Comparison of ENCODE assay signal across 31 mouse cellular contexts in genomic region chr3:105908976-105909375, GRCm38 (mm10). TPM values are rescaled to one million over a fixed set of nuclear protein-coding genes. Genes with fewer than 3 reads are reported as not detected.
"Had no signal": no experiment of that assay in that cellular context is flagged by ENCODE, and none has a peak within 500 bp of the region (broad histone marks: within the 10 kb centered on the region; RNA-seq: fewer than 3 reads in every experiment).

No protein-coding gene starts in this region.

- DNase-seq: forebrain, postnatal 0 days; gastrocnemius, postnatal 14 days; gastrocnemius, postnatal 36 days; heart, adult 18-20 months; heart, postnatal 14 days; heart, postnatal 36 days; kidney, adult 11 months; kidney, adult 2 months; kidney, adult 9 months; kidney, postnatal 14 days; kidney, postnatal 36 days; layer of hippocampus, adult 9-11 months; layer of hippocampus, postnatal 36 days; left cerebral cortex, postnatal 4 days; liver, embryonic 13.5 days had no signal

- ATAC-seq: forebrain, postnatal 0 days; hindbrain, postnatal 0 days; intestine, embryonic 15.5 days had no signal

- H3K27ac ChIP-seq: hindbrain, embryonic 13.5 days; hindbrain, embryonic 15.5 days; hindbrain, postnatal 0 days; intestine, embryonic 15.5 days; kidney, embryonic 15.5 days; kidney, postnatal 0 days; limb, embryonic 13.5 days; limb, embryonic 15.5 days; liver, embryonic 13.5 days; liver, embryonic 15.5 days had no signal

- H3K27me3 ChIP-seq: hindbrain, embryonic 13.5 days; hindbrain, embryonic 15.5 days; intestine, embryonic 15.5 days; kidney, embryonic 15.5 days; limb, embryonic 13.5 days; limb, embryonic 15.5 days; liver, embryonic 13.5 days had no signal

- H3K4me1 ChIP-seq: hindbrain, embryonic 13.5 days; hindbrain, embryonic 15.5 days; intestine, embryonic 15.5 days; limb, embryonic 13.5 days; limb, embryonic 15.5 days had no signal

- H3K4me3 ChIP-seq: heart, embryonic 12.5 days; hindbrain, embryonic 13.5 days; hindbrain, embryonic 15.5 days; intestine, embryonic 15.5 days; kidney, embryonic 15.5 days; limb, embryonic 13.5 days; limb, embryonic 15.5 days; liver, embryonic 13.5 days; liver, embryonic 15.5 days had no signal

- H3K4me2 ChIP-seq: heart, embryonic 12.5 days; hindbrain, embryonic 13.5 days; hindbrain, embryonic 15.5 days; intestine, embryonic 15.5 days; kidney, embryonic 15.5 days; limb, embryonic 13.5 days; limb, embryonic 15.5 days; liver, embryonic 13.5 days; liver, embryonic 15.5 days had no signal

- H3K36me3 ChIP-seq: heart, embryonic 12.5 days; hindbrain, embryonic 13.5 days; hindbrain, embryonic 15.5 days; intestine, embryonic 15.5 days; kidney, embryonic 15.5 days; limb, embryonic 13.5 days; limb, embryonic 15.5 days; liver, embryonic 13.5 days; liver, embryonic 15.5 days had no signal

- H3K9me3 ChIP-seq: heart, embryonic 12.5 days; hindbrain, embryonic 13.5 days; hindbrain, embryonic 15.5 days; intestine, embryonic 15.5 days; kidney, embryonic 15.5 days; limb, embryonic 13.5 days; limb, embryonic 15.5 days; liver, embryonic 13.5 days; liver, embryonic 15.5 days had no signal

- H3K9ac ChIP-seq: forebrain, postnatal 0 days; heart, embryonic 12.5 days; hindbrain, embryonic 13.5 days; hindbrain, embryonic 15.5 days; intestine, embryonic 15.5 days; kidney, embryonic 15.5 days; limb, embryonic 13.5 days; limb, embryonic 15.5 days; liver, embryonic 13.5 days; liver, embryonic 15.5 days had no signal

RNA-seq across cellular contexts. Expression of gene Tmigd3, which starts 38.3 kb away (rescaled TPM):
- total RNA-seq: forebrain, postnatal 0 days; gastrocnemius, adult 18-20 months; gastrocnemius, postnatal 14 days; gastrocnemius, postnatal 36 days; hematopoietic stem cell, adult 5-6 weeks; hindbrain, postnatal 0 days; layer of hippocampus, postnatal 36 days; left cerebral cortex, adult 18-20 months; left cerebral cortex, adult 8-10 months; left cerebral cortex, postnatal 4 days had no signal
- polyA plus RNA-seq: forebrain, postnatal 0 days; hindbrain, embryonic 11.5 days; hindbrain, embryonic 13.5 days; hindbrain, embryonic 15.5 days; hindbrain, postnatal 0 days; kidney, embryonic 15.5 days; limb, embryonic 13.5 days had no signal

RNA-seq across cellular contexts. Expression of gene Adora3, which starts 38.3 kb away (rescaled TPM):
- total RNA-seq: gastrocnemius, adult 18-20 months; gastrocnemius, postnatal 14 days; gastrocnemius, postnatal 36 days; heart, adult 18-20 months; hematopoietic stem cell, adult 5-6 weeks had no signal
- polyA plus RNA-seq: heart, embryonic 14.5 days; kidney, embryonic 15.5 days had no signal
